Mouse (Mus musculus) kidney, adult 8-10 months (tissue): ENCODE measurements around the gene Tgm2.

Experiments used
- DNase-seq, 2 experiments: peaks; one replicate each; pipeline ENCODE4 v3.0.0; 2022

Gene Tgm2

GRCm38 (mm10) chr2:158166628-158167027 is 20.4 kb upstream of the Tgm2 start:
- peak; percentile 43 to 56 for DNase-seq

GRCm38 (mm10) chr2:158165776-158166175 is 19.5 kb upstream of the Tgm2 start:
- DNase-seq = no peak

GRCm38 (mm10) chr2:158163034-158163433 is 16.8 kb upstream of the Tgm2 start:
- DNase-seq = no peak

- DNase-seq = no peak
These were observed 15.5 kb upstream of the Tgm2 start for GRCm38 (mm10) chr2:158161761-158162160.

- peak; percentile 45 to 46 for DNase-seq
These were observed 13.4 kb upstream of the Tgm2 start for GRCm38 (mm10) chr2:158159376-158160235.

DNA sequence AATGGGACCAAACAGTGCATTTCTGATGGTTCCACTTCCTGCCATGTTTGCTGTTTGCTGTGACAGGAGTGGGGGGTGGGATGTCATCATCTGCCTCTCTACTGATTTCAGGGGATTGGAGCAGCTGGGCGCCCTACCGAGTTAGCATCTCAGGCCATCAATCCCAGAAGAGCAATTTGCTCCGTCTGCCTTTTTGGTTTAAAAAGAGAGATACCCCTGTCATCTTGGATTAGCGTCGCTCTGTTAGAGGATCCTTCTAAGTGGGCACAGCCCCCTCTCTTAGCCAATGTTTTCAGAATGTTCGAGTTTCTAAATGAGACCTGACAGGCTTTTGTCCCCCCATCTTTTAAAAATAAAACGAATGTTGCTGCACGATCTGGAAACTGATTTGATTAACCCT is 11.4 kb upstream of the Tgm2 start:
- DNase-seq = no peak

DNA sequence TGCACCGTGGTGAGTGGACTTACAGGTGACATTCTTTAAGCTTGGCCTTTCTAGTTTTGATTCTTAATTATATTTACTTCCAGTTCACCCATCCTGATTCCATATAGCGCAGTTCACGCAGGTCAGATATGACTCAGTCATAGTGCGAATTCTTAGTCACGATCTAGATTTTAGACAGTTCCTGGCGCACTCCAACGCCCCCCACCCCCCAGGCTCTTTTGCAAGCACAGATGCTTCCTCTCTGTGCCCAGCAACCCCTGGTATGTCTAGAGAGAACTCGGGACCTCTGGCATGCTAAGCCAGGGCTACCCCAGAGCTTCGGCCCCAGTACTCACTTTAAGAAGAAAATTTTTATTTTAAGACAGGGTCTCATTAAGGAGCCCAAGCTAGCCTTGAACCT is 10.3 kb upstream of the Tgm2 start:
- DNase-seq = no peak

DNA sequence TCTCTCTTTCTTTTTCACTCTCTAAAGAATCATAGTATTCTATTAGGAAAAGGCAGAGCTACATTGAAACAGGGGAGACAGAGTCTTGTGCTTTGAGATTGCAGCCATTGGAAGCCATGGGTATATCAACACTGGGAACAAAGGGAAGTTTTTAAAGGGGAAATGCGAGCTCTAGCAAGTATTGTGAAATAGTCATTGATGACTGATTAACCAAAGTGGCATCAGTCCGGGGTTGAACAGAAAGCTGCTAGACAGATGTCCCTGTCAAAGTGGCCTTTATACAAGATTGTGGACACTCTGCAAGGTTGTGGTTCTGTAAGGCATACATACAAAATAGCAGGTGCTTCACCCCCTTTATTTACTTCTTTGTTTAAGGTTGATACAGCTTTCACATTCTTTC is 9.4 kb upstream of the Tgm2 start:
- no peak for DNase-seq

- no peak for DNase-seq
These were observed 8.9 kb upstream of the Tgm2 start for GRCm38 (mm10) chr2:158155101-158155500.

DNA sequence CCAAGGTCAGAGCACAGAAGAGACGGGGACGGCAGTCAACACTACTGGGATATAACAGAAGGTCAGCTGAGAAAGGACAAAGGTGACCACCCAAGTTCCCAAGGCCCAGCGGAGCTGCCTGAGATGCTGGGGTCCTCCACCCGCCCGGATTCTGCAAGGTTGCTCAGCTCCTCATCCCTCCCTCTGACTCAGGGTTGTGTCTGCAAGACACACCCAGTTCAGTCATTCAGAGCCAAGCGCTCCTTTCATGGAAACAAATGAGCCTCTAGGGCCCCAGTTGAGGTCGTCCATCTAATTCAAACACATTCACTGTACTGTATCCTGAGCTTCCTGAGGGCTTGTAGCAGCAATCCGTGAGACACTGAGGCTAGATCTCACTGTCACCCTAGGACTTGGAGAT is 8.4 kb upstream of the Tgm2 start:
- no peak for DNase-seq

DNA sequence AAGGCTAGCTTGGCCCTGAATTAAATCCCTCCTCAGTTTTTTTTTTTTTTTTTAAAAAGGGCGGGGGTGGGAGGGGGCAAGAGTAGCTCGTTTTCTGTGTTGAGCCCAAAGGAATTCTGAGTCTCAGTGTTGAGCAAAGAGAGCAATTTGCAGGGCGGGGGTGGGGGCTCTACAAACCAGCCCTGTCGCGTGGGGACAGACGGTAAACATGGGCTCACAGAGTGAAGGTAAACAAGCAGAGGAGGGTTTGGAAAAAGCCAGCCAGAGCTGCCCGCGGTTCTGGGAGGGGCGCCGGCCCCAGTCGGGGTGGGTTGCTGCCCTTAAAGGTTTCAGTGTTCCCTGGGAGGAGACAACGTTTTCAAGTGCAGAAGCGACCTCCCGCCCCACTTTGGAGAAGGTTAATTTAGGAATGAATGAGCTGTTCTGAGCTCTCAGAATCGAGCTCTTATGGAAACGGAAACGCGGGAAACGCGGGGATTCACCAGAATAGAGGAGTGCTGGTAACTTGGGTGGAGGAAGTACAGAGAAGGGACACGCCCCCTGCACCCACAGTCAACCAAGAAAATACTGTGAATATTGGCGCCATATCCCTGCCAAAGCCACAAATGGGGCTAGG is 7.6 kb upstream of the Tgm2 start:
- no peak for DNase-seq

DNA sequence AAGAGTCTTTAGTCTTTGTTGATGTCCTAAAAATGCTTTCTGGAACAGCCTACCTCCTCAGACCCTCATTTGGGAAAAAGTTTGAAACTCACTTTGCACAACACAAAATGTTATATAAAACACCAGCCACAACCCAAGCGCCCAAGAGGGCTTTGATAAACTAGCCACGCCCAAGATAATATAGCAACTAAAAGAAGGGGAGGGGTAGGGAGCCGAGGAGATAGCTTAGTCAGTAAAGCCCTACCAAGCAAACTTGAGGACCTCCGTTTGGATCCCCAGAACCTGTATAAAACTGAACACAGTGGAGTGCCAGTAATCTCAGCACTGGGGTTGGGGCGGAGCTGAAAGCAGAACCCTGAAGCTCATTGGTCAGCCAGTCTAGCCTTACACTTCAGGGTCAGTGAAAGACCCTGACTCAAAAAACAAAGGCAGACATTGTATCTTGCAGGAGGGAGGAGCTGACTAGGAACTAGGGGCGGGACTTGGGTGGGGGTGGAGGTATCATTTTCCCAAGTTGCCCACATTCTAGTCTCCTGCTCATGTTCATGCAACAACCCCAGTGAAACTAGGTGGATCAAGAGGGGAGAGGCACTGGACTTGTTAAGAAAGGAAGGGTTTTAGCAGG is 6.6 kb upstream of the Tgm2 start:
- no peak for DNase-seq

- no peak for DNase-seq
These were observed 4.8 kb upstream of the Tgm2 start for GRCm38 (mm10) chr2:158151077-158151476.

- no peak for DNase-seq
These were observed 735 bp upstream of the Tgm2 start for GRCm38 (mm10) chr2:158146971-158147370.

GRCm38 (mm10) chr2:158145528-158146065 is 639 bp downstream of the Tgm2 start:
- no peak for DNase-seq

DNA sequence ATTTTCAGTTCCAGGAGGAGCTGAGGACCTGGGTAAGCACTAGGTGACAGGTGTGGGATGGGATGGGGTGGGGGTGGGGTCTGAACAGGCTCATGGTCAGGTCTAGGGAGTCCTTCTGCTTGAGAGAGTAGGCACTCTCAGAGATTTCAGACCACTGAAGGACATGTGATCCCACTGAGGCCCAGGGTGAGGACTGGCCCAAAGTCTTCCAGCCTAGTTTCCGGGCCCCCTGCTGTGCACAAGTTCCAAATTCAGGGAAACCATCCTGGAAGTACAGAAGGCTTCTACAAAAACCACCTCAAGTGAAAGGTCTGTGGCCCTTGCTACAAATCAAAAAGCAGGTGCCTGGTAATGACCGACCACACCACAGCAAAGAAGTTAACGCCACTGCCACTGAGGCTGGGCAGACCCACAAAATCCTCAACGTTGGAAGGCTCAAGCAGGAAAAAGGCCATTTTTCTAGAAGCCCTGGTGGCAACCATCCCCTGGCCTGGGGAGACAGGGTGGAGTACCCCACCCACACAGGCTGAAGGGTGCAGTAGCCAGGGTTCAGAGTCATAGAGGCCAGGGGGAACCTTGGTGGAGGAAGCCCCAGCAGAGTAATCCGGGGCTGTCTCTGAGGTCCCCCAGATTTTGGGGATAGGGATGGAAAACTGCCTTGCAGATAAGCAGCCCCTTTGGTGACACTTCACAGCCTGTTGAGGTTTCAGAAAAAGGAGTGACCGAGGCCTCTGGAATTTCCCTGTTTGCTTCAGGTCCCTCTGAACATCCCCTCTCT is 1.3 kb downstream of the Tgm2 start:
- DNase-seq = no peak

GRCm38 (mm10) chr2:158144263-158144662 is 2.0 kb downstream of the Tgm2 start:
- DNase-seq = no peak

GRCm38 (mm10) chr2:158143816-158144215 is 2.4 kb downstream of the Tgm2 start:
- no peak for DNase-seq

GRCm38 (mm10) chr2:158142981-158143380 is 3.3 kb downstream of the Tgm2 start:
- DNase-seq = no peak

DNA sequence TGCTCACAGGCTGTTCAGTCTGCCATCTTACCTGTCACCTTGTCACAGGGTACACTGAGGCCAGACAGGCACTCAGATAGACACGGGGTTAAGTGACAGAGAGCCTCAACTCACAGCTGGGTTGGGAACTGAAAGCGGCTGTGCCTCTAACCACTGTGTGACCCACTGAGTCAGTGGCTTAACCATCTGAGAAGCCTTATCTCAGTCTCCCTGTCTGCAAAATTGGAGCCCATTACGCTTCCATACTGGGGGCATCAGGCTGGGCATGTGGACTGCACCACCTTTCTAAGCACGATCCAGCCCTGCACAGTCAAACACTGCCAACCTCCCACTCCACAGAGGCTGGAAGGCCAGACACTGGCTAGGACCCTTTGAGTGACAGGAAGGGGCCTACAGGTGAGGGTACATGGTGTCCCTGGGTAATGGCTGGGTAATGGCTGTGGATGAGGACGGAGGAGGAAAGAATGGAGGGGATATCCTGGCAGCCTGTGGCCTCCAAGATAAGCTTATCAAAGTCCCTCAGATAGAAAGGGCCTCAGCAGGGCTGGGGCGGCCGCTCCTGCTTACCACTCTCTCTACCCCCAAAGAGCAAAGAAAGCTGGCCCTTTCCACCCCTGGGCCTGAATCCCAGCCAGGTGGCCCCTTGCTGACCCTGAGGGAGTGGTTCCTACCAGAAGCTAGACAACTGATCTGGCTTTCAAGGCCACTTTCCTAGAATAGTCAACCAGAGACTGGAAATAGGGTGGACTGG is 4.4 kb downstream of the Tgm2 start:
- peak in 1 of 2 experiments; percentile 46 for DNase-seq

- DNase-seq = no peak
These were observed 5.0 kb downstream of the Tgm2 start for GRCm38 (mm10) chr2:158141271-158141670.

DNA sequence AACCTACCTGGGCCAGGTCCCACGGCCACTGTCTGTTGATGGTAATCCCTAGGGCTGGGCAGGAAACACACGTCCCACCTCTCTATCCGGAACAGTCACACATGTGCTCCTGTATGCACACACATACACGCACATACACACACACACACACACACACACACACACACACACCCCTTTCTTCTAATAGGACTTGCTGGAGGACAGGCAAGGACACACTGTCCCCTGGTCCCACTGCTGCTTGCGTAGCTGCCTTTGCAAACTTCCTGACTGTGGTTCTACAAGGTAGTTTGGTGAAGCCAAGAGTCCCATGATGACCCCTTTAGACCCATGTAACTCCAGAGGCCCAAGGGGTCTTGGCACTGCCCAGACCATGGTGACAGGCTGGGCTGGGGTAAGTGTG is 5.6 kb downstream of the Tgm2 start:
- DNase-seq = no peak
